Mouse (Mus musculus) c-Kit-positive CD71-negative TER-119-negative erythroid progenitor cells, embryonic 14.5 days (primary cell): Measurements from ENCODE around the gene Ttpal.

Source experiments
- DNase-seq: peaks from one replicate; pipeline ENCODE4 v3.0.0-alpha.2; 2013; ENCODE audit warnings: low read depth

The Ttpal gene

GRCm38 (mm10) chr2:163661371-163661850 lies 59.3 kb downstream of the Ttpal start:
- DNase-seq, result no peak

- no peak for DNase-seq
Measured at GRCm38 (mm10) chr2:163662076-163662475, 60.0 kb downstream of the Ttpal start.

- no peak for DNase-seq
Measured at GRCm38 (mm10) chr2:163662698-163663221, 60.6 kb downstream of the Ttpal start.

- DNase-seq, result no peak
Measured at GRCm38 (mm10) chr2:163663930-163664329, 61.8 kb downstream of the Ttpal start.

DNA sequence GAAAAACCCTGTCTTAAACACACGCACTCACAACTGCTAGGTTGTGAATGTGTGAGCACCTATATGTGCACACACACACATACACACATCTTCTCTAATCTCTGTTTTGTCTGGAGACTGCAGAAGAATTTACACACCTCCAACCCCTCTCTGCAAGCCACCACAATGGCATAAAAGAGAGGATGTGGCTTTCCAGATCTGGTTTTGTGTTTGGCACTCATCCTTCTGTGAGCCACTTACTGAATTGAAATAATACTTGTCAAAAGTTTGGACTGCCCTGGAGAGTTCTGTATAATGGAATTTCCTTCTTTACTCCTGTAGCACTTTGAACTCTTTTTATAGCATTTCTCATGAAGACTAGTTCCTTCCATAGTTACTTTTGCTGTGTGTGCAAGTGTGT lies 64.9 kb downstream of the Ttpal start:
- DNase-seq, result no peak
